Mouse (Mus musculus): ENCODE measurements around the gene Disp1. TPM values are rescaled to one million over a fixed set of nuclear protein-coding genes. Genes with fewer than 3 reads are reported as not detected.

The Disp1 gene
- polyA plus RNA-seq, 1 experiment: 5.2 TPM

DNA sequence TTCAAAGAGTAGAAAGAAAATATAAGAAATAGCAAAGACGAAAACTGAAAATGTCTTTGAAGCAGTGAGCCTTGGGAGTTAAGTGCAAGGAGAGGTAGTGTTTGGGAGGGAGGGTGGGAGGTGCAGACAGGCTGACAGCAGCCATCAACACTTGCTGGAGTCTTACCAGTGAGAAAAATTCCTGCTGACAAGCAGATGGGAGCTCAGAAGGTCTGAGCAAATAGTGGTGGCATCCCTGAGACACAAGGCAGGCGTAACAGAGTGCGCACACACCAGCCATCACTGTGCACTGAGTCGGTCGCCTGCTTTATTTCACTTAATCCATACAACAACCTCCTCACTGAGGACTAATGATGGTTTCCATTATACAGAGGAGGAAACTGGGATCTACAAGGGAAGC, 37.8 kb downstream of the Disp1 start:
- no peak overlapping the region for H3K27ac ChIP-seq (ENCODE audit: insufficient read depth, low read length)
- H3K4me3 ChIP-seq (replicated peaks; ENCODE audit: insufficient read depth, low read depth, low read length): no peak overlapping the region
- no peaks in the 10 kb centered on the region for H3K4me1 ChIP-seq (ENCODE audit: control insufficient read depth, insufficient read depth, low read length)
- no peak for DNase-seq
- WGBS: 56% methylated on average over 5 of the region's 5 CpGs
- H3K27me3 ChIP-seq (ENCODE audit: control insufficient read depth, insufficient read depth, low read length): no peaks in the 10 kb centered on the region
- TF ChIP-seq CTCF (IDR thresholded peaks at IDR 0.05; ENCODE audit: borderline replicate concordance, insufficient read depth, low read depth, low read length): no peak
- no peak for TF ChIP-seq POLR2A (IDR thresholded peaks at IDR 0.05; ENCODE audit: borderline replicate concordance, insufficient read depth, low read length)

DNA sequence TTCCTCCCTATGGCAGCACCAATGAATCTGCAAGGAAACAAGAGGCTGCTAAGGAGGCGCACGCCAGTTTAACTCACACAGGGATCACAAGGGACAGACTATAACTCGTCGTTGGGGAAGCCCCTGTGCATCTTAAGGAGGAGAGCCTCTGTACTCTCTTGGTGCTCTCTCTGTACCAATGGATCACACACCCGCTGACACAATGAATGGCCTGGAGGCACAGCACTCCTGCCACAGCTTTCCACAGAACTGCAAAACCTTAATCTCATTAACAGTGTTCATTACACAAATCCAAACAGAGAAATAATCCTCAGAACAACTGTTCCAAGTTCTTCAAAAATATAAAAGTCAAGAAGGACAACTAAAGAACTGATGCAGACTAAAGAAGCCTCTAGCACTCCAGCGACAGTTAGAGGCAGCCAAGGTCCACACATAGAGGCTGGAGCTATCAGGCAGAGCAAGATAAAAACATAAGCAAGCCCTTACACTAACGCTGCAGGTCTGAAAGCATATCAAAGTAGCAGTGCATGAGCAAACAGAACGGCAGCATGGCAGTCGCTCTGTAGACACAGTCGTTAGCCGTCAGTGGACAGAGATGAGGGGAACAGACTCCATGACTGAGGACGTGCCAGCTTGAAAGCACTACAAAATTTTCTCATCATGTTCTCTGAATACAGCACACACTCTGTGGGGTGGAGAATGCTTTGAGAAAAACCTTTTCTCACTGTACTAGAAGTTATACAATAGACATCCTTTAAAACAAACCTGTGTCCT, 38.5 kb downstream of the Disp1 start:
- Histone ChIP-seq H3K27ac (ENCODE audit: insufficient read depth, low read length) (no peak overlapping the region), H3K4me3 (replicated peaks; ENCODE audit: insufficient read depth, low read depth, low read length) (no peak overlapping the region), H3K27me3 (ENCODE audit: control insufficient read depth, insufficient read depth, low read length) (no peaks in the 10 kb centered on the region), H3K4me1 (ENCODE audit: control insufficient read depth, insufficient read depth, low read length) (no peaks in the 10 kb centered on the region)
- WGBS: 54% methylated on average over 12 of the region's 12 CpGs
- DNase-seq: no peak
- TF ChIP-seq CTCF (IDR thresholded peaks at IDR 0.05; ENCODE audit: borderline replicate concordance, insufficient read depth, low read depth, low read length): no peak
- no peak for TF ChIP-seq POLR2A (IDR thresholded peaks at IDR 0.05; ENCODE audit: borderline replicate concordance, insufficient read depth, low read length)

DNA sequence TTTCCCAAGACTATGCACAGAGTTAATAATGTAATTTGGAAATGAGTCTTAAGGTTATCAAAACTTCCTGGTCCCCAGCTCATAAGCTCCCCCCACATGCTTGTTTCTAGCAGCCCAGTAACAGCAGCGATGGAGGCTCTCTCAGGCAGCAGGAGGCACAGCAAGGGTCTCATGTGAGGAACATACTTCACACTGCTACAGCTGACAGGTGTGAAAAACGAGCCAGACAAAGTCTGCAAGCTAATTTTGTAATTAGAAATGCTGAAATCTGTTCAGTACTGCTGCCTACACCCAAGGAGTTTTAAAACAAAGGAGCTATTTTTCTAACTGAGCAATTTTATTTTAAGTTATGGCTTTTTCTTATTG, 40.3 kb downstream of the Disp1 start:
- Histone ChIP-seq H3K4me1 (ENCODE audit: control insufficient read depth, insufficient read depth, low read length) (no peaks in the 10 kb centered on the region), H3K4me3 (replicated peaks; ENCODE audit: insufficient read depth, low read depth, low read length) (no peak overlapping the region), H3K27ac (ENCODE audit: insufficient read depth, low read length) (no peak overlapping the region), H3K27me3 (ENCODE audit: control insufficient read depth, insufficient read depth, low read length) (no peaks in the 10 kb centered on the region)
- TF ChIP-seq POLR2A (IDR thresholded peaks at IDR 0.05; ENCODE audit: borderline replicate concordance, insufficient read depth, low read length): no peak
- TF ChIP-seq CTCF (IDR thresholded peaks at IDR 0.05; ENCODE audit: borderline replicate concordance, insufficient read depth, low read depth, low read length): no peak
- DNase-seq: no peak
- 14% methylated on average over 2 of the region's 2 CpGs for WGBS

DNA sequence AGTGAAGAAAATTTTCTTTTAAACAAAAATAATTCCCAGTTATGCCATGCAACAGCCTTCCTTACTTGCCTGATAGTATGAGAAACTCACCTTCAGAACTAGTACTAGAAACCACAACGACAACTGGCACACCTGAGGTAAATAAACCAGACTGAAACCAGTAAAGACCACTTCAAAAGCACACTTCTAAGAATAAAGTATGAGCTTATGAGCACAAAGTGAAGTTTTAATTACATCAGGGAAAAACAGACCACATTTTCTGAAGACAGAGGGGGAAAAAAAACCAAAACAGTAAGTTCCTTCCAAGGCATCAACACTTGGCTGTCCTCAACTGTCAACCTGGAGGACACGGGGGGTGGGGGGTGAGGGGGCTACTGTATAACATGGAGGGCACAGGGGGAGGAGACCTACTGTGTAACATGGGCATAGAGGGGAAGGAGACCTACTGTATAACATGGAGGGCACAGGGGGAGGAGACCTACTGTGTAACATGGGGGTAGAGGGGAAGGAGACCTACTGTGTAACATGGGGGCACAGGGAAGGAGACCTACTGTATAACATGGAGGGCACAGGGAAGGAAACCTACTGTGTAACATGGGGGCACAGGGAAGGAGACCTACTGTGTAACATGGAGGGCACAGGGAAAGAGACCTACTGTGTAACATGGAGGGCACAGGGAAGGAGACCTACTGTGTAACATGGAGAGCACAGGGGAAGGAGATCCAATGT, 40.9 kb downstream of the Disp1 start:
- Histone ChIP-seq H3K4me3 (replicated peaks; ENCODE audit: insufficient read depth, low read depth, low read length) (no peak overlapping the region), H3K4me1 (ENCODE audit: control insufficient read depth, insufficient read depth, low read length) (no peaks in the 10 kb centered on the region), H3K27ac (ENCODE audit: insufficient read depth, low read length) (no peak overlapping the region), H3K27me3 (ENCODE audit: control insufficient read depth, insufficient read depth, low read length) (no peaks in the 10 kb centered on the region)
- TF ChIP-seq POLR2A (IDR thresholded peaks at IDR 0.05; ENCODE audit: borderline replicate concordance, insufficient read depth, low read length): no peak
- TF ChIP-seq CTCF (IDR thresholded peaks at IDR 0.05; ENCODE audit: borderline replicate concordance, insufficient read depth, low read depth, low read length): no peak
- WGBS: 88% methylated on average over 2 of the region's 2 CpGs
- DNase-seq: no peak

DNA sequence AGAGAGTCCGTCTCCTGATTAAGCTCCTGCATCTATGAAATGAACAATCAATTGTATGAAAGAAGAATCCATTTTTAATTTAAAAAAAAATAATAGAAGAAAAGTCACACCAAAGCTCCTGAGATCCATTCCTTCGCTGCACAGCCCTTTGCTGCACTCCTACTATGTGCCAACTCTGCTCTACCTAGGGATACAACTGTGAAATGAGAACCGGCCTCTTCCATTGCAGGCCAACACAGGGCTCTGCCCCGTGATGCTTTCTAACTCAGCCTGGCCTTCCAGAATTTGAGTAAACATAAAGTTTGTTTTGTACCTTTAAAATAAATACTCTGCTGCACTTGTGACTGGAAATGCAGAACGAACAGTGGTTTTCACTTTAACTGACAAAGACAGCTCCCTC, 42.0 kb downstream of the Disp1 start:
- TF ChIP-seq POLR2A (IDR thresholded peaks at IDR 0.05; ENCODE audit: borderline replicate concordance, insufficient read depth, low read length): no peak
- no peak for TF ChIP-seq CTCF (IDR thresholded peaks at IDR 0.05; ENCODE audit: borderline replicate concordance, insufficient read depth, low read depth, low read length)
- Histone ChIP-seq H3K4me3 (replicated peaks; ENCODE audit: insufficient read depth, low read depth, low read length) (no peak overlapping the region), H3K27ac (ENCODE audit: insufficient read depth, low read length) (no peak overlapping the region), H3K4me1 (ENCODE audit: control insufficient read depth, insufficient read depth, low read length) (no peaks in the 10 kb centered on the region), H3K27me3 (ENCODE audit: control insufficient read depth, insufficient read depth, low read length) (no peaks in the 10 kb centered on the region)
- DNase-seq: no peak
- WGBS: 93% methylated on average over 5 of the region's 5 CpGs

DNA sequence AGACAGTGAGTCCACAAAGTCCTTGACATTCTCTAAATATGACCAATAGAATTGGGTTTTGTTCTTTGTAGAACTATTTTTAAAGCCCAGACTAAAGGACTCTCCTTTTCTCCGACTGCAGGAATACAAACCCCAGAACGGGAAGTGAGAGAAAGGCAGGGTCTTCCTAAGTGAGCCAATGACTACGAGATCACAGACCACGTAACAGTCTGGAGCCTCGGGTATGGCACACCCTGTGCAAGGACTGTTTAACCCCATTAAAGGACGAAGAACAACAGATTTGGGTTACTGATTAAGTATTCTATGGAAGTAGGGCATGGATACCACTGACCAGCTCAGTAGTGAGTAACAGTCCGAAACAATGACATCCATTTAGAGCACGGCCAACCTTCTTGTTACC, 46.1 kb downstream of the Disp1 start:
- Histone ChIP-seq H3K27ac (ENCODE audit: insufficient read depth, low read length) (no peak overlapping the region), H3K4me1 (ENCODE audit: control insufficient read depth, insufficient read depth, low read length) (no peaks in the 10 kb centered on the region), H3K27me3 (ENCODE audit: control insufficient read depth, insufficient read depth, low read length) (no peaks in the 10 kb centered on the region), H3K4me3 (replicated peaks; ENCODE audit: insufficient read depth, low read depth, low read length) (no peak overlapping the region)
- 92% methylated on average over 8 of the region's 8 CpGs for WGBS
- no peak for TF ChIP-seq POLR2A (IDR thresholded peaks at IDR 0.05; ENCODE audit: borderline replicate concordance, insufficient read depth, low read length)
- no peak for TF ChIP-seq CTCF (IDR thresholded peaks at IDR 0.05; ENCODE audit: borderline replicate concordance, insufficient read depth, low read depth, low read length)
- no peak for DNase-seq

DNA sequence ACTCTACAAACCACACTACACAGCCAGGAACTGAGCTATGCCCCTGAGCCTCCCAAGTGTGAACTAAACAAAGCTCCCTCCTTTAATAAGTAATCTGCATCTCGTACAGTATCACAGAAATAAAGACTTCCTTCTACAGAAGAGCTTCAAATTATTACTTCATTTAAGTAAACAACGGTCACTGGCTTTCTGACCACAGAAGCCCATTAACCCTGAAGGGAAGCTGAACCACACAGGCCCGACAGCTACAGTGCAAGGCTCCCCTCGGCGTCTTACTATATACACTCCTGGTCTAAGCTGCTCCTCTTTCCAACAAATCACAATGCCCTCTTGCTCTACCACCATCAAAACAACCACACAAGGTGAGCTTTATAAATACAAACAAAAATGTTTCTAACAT, 50.2 kb downstream of the Disp1 start:
- H3K4me3 ChIP-seq (replicated peaks; ENCODE audit: insufficient read depth, low read depth, low read length): no peak overlapping the region
- DNase-seq: no peak
- WGBS: 92% methylated on average over 5 of the region's 5 CpGs
- no peak overlapping the region for H3K27ac ChIP-seq (ENCODE audit: insufficient read depth, low read length)
- no peaks in the 10 kb centered on the region for H3K4me1 ChIP-seq (ENCODE audit: control insufficient read depth, insufficient read depth, low read length)
- TF ChIP-seq POLR2A (IDR thresholded peaks at IDR 0.05; ENCODE audit: borderline replicate concordance, insufficient read depth, low read length) (no peak), CTCF (IDR thresholded peaks at IDR 0.05; ENCODE audit: borderline replicate concordance, insufficient read depth, low read depth, low read length) (no peak)
- no peaks in the 10 kb centered on the region for H3K27me3 ChIP-seq (ENCODE audit: control insufficient read depth, insufficient read depth, low read length)

DNA sequence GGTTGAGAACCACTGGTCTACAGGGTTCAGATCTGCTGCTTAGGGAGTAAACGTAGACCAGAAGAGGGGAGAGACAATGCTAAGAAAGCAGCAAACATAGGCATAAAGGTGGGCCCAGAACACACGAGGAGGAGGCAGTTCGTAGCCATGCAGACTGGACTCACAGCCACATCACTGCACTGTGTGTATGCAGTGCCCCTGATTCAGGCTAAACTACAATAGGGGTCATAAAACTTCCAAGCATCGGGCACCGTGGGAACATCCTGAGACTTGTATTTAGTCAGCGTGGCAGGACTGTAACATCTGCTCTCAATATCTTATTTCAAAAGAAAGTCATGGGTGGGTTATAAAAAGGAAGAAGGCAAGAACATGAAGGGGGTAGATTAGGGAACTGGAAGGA, 52.9 kb downstream of the Disp1 start:
- no peak for DNase-seq
- TF ChIP-seq CTCF (IDR thresholded peaks at IDR 0.05; ENCODE audit: borderline replicate concordance, insufficient read depth, low read depth, low read length): no peak
- WGBS: 87% methylated on average over 6 of the region's 6 CpGs
- Histone ChIP-seq H3K4me3 (replicated peaks; ENCODE audit: insufficient read depth, low read depth, low read length) (no peak overlapping the region), H3K27ac (ENCODE audit: insufficient read depth, low read length) (no peak overlapping the region), H3K4me1 (ENCODE audit: control insufficient read depth, insufficient read depth, low read length) (no peaks in the 10 kb centered on the region), H3K27me3 (ENCODE audit: control insufficient read depth, insufficient read depth, low read length) (no peaks in the 10 kb centered on the region)
